Mouse (Mus musculus) liver, embryonic 14.5 days (tissue): ENCODE measurements around the gene 4931406P16Rik. TPM values are rescaled to one million over a fixed set of nuclear protein-coding genes. Genes with fewer than 3 reads are reported as not detected.
A peak's percentile ranks its signal among the peaks of the same experiment; 100 is the strongest.

Source experiments
- ATAC-seq: fragments of 200-750 bp; cut with Nextera tagmentation; 2 replicates; pipeline ENCODE4 v1.8.0; 2017; ENCODE audit warnings: moderate number of reproducible peaks, mild to moderate bottlenecking, moderate library complexity; ENCODE audit not compliant: insufficient read depth
- DNase-seq, 3 experiments: peaks; one replicate each; pipeline ENCODE4 v3.0.0-alpha.2; 2012 to 2013; ENCODE audit warnings: low read depth in 3 of 3, low spot score in 3 of 3
- H3K27ac ChIP-seq: fragments of 300-500 bp; sonication (generic); 2 replicates; pipeline ENCODE4 v1.5.1; 2014; ENCODE audit warnings: moderate library complexity, mild to moderate bottlenecking, control low read depth, inconsistent platforms
- H3K27me3 ChIP-seq: fragments of 300-500 bp; sonication (generic); 2 replicates; pipeline ENCODE4 v1.6.1; 2014; ENCODE audit warnings: mild to moderate bottlenecking, low read length, moderate library complexity; ENCODE audit not compliant: control insufficient read depth, insufficient read depth
- H3K36me3 ChIP-seq: fragments of 300-500 bp; sonication (generic); replicated peaks from 2 replicates; pipeline ENCODE4 v1.6.1; 2014; ENCODE audit warnings: low read depth; ENCODE audit not compliant: control insufficient read depth, insufficient read depth
- H3K4me1 ChIP-seq, 2 experiments: fragments of 200-500 bp in 1 of 2; fragments of 300-500 bp in 1 of 2; sonication (generic) in 1 of 2; replicated peaks; 2 replicates each; pipeline ENCODE4 v1.6.1; 2012 to 2014; ENCODE audit warnings: antibody characterized with exemption in 1 of 2, inconsistent platforms in 1 of 2, low read length in 1 of 2; ENCODE audit not compliant: control insufficient read depth in 2 of 2, insufficient read depth in 2 of 2
- H3K4me2 ChIP-seq: fragments of 300-500 bp; sonication (generic); 2 replicates; pipeline ENCODE4 v1.6.1; 2014; ENCODE audit warnings: low read depth, mild to moderate bottlenecking, control low read depth, moderate library complexity
- H3K4me3 ChIP-seq, 2 experiments: fragments of 200-500 bp in 1 of 2; fragments of 300-500 bp in 1 of 2; sonication (generic) in 1 of 2; 2 replicates each; pipeline ENCODE4 v1.5.1; 2012 to 2014; ENCODE audit warnings: low read depth in 2 of 2, low read length in 2 of 2, mild to moderate bottlenecking in 2 of 2, control low read depth in 1 of 2, inconsistent platforms in 1 of 2, moderate library complexity in 1 of 2; ENCODE audit not compliant: insufficient read depth in 1 of 2
- H3K9ac ChIP-seq: fragments of 300-500 bp; sonication (generic); replicated peaks from 2 replicates; pipeline ENCODE4 v1.6.1; 2014; ENCODE audit warnings: mild to moderate bottlenecking, control low read depth, moderate library complexity
- H3K9me3 ChIP-seq: fragments of 300-500 bp; sonication (generic); 2 replicates; pipeline ENCODE4 v1.6.1; 2016; ENCODE audit warnings: low read length, mixed read lengths; ENCODE audit not compliant: control insufficient read depth
- CTCF ChIP-seq: IDR thresholded peaks from 2 replicates; pipeline ENCODE4 v1.5.1; 2016; ENCODE audit warnings: antibody characterized with exemption, low read depth, control low read depth
- EP300 ChIP-seq: IDR thresholded peaks from 2 replicates; pipeline ENCODE4 v1.6.1; 2016; ENCODE audit warnings: antibody characterized with exemption, low read depth
- WGBS: fragments of 180-500 bp; shearing (Covaris S2); extraction: QIAGEN DNeasy Blood & Tissue Kit; methylation state at CpG from one replicate; pipeline ENCODE4 v1.1.7; 2014; ENCODE audit not compliant: insufficient replicate concordance; 5-methylcytosine and 5-hydroxymethylcytosine counted together
- polyA plus RNA-seq, 2 experiments: library from polyadenylated mRNA; depleted of rRNA in 1 of 2; stranded (reverse) in 1 of 2; unstranded in 1 of 2; fragments of >200 nt; fragmentation: Nextera tagmentation in 1 of 2; extraction: Ambion mirVana in 1 of 2; gene quantifications; 2 replicates each; pipeline versions ENCODE4 v1.2.1 to v1.2.3; 2012 to 2014

4931406P16Rik gene
- polyA plus RNA-seq, 2 experiments = 10.1 to 13.9 TPM

DNA sequence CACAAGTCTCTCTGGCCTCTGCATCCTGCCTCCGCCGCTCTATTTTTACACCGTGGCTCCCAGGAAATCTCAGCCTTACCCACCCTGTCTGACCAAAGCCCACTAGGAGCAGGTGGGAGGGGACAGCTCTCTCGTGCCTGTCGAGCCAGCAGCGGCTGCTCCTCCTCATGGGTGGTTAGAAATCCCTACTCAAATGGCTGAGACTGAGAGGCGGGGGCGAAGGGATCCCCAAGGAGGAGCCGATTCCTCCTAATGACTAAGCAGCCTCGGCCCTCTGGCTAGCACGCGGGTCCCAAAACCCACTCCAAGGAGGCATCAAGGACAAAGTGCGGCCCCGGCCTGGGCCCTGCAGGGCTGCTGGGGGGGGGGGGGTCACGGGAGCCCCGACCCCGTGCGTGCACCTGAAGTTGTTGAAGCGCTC, 83.7 kb downstream of the 4931406P16Rik start:
- TF ChIP-seq CTCF (no peak), EP300 (no peak)
- under 1% methylated on average over 19 of the region's 19 CpGs for WGBS
- H3K4me1 ChIP-seq = peaks cover 24 to 45% of the 10 kb centered on the region in 2 experiments
- H3K9me3 ChIP-seq = no peaks in the 10 kb centered on the region
- H3K9ac ChIP-seq = peak overlapping the region; percentile 74
- peak overlapping the region; percentile 71 for H3K4me3 ChIP-seq
- H3K36me3 ChIP-seq = peaks cover 10% of the 10 kb centered on the region
- peak; percentile 12; the same call in 1 of the 2 replicates for ATAC-seq
- H3K4me2 ChIP-seq = peak overlapping the region; percentile 87
- no peak for DNase-seq
- peak overlapping the region; percentile 7; the same call in 1 of the 2 replicates for H3K27ac ChIP-seq
- H3K27me3 ChIP-seq = no peaks in the 10 kb centered on the region

DNA sequence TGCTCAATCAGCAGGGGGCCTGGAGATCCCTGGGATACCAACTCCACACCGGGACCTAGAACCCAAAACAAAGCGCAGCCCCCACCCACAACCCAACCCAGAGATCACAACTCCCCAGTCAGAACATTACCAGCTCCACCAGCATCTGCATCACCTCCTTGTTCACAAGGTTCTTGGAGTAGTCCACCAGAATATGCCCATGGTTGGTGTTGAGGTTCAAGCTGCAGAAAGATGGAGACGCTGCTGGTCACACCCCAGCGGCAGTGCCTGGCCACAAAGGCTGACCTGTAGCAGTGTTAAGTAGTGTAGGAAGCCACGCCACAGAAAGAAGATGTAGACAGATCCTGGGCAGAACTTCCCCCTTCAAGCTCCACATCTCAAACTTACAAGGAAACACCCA, 84.2 kb downstream of the 4931406P16Rik start:
- H3K4me1 ChIP-seq = peaks cover 24 to 44% of the 10 kb centered on the region in 2 experiments

DNA sequence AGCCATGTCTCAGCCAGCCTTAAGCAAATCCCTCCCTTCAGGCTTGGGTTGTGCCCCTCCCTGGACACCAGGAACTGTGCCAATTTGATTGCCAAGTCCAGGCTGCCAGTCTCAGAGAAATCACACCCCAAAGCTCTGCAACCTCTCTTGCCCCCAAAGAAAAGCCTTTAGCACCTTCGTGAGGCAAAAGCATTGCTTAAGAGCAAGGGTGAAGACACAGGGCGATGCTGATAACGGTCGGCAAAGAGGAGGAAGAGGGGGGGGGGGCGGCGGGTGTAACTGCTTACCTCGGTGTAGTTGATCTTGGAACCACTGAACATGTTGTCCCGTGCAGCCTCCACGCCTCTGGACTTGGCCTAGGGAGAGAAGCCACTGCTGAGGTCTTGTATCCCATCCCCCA, 84.7 kb downstream of the 4931406P16Rik start:
- no peaks in the 10 kb centered on the region for H3K27me3 ChIP-seq
- H3K4me1 ChIP-seq = peaks cover 24 to 44% of the 10 kb centered on the region in 2 experiments
- no peak for ATAC-seq
- H3K4me2 ChIP-seq = peak overlapping the region; percentile 87
- DNase-seq = no peak
- TF ChIP-seq CTCF (no peak), EP300 (no peak)
- no peak overlapping the region for H3K27ac ChIP-seq
- peak overlapping the region; percentile 19 to 71; a peak in 3 of 4 replicates for H3K4me3 ChIP-seq
- H3K9ac ChIP-seq = no peak overlapping the region
- 14% methylated on average over 9 of the region's 9 CpGs for WGBS
- no peaks in the 10 kb centered on the region for H3K9me3 ChIP-seq
- H3K36me3 ChIP-seq = peaks cover 10% of the 10 kb centered on the region

More for the DNA sequence above, 84.2 kb downstream of the 4931406P16Rik start:
- peak overlapping the region; percentile 74 for H3K9ac ChIP-seq
- H3K36me3 ChIP-seq = peaks cover 10% of the 10 kb centered on the region
- no peaks in the 10 kb centered on the region for H3K9me3 ChIP-seq
- no peaks in the 10 kb centered on the region for H3K27me3 ChIP-seq
- peak overlapping the region; percentile 87 for H3K4me2 ChIP-seq
- DNase-seq (no peak), ATAC-seq (no peak)
- 16% methylated on average over 5 of the region's 5 CpGs for WGBS
- peak overlapping the region; percentile 71 for H3K4me3 ChIP-seq
- TF ChIP-seq EP300 = no peak
- no peak for TF ChIP-seq CTCF
- peak overlapping the region; percentile 2; the same call in 1 of the 2 replicates for H3K27ac ChIP-seq

DNA sequence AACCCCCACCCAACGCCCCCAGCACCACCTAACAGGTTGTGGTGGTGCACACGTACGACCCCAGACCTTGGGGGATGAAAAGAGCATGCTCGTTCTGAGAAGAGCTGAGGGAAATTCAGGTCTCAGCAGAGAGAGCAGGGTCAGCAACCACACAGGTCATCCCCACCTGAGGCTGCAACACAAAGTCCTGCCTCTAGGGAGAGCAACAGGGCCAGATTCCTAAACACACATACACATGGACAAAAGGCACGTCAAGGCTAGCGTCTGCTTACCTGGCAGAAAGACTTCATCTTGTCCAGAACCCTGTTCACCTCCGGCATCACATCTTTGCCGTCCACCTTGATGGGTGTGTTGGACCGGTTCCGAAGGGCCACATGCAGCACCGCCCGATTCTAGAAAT, 86.5 kb downstream of the 4931406P16Rik start:
- no peak for DNase-seq
- no peaks in the 10 kb centered on the region for H3K27me3 ChIP-seq
- WGBS = 76% methylated on average over 12 of the region's 12 CpGs
- H3K9ac ChIP-seq = no peak overlapping the region
- H3K9me3 ChIP-seq = no peaks in the 10 kb centered on the region
- H3K4me2 ChIP-seq = peak overlapping the region; percentile 24; the same call in 1 of the 2 replicates
- no peak overlapping the region for H3K27ac ChIP-seq
- ATAC-seq = no peak
- H3K36me3 ChIP-seq = peaks cover 19% of the 10 kb centered on the region
- no peak overlapping the region for H3K4me3 ChIP-seq
- peak; percentile 51 for TF ChIP-seq CTCF
- no peak for TF ChIP-seq EP300
- H3K4me1 ChIP-seq = peaks cover 12 to 30% of the 10 kb centered on the region in 2 experiments

DNA sequence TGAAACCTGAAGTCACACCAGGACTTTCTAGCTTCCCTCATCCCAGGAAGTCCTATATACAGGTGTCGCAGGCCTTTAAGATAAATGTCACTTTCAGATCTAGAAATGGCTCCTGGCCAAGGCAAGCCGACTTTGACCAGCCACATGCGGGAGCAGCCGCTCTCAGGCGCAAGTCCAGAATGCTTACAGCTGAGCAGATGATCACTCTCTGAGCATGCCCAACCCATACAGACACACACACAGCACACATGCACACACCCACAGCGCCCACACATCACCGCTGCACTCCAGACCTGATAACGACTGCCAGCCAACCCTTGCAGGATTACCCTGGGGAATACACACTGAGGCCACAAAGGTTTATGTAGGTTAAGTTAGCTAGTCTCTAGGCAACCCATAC, 87.3 kb downstream of the 4931406P16Rik start:
- H3K9ac ChIP-seq = no peak overlapping the region
- no peak overlapping the region for H3K4me3 ChIP-seq
- H3K27me3 ChIP-seq = no peaks in the 10 kb centered on the region
- no peak overlapping the region for H3K27ac ChIP-seq
- H3K9me3 ChIP-seq = no peaks in the 10 kb centered on the region
- no peak for ATAC-seq
- peaks cover 12 to 30% of the 10 kb centered on the region in 2 experiments for H3K4me1 ChIP-seq
- TF ChIP-seq CTCF (no peak), EP300 (no peak)
- WGBS = 55% methylated on average over 8 of the region's 8 CpGs
- H3K36me3 ChIP-seq = peaks cover 19% of the 10 kb centered on the region
- no peak for DNase-seq
- no peak overlapping the region; the same call in 1 of the 2 replicates for H3K4me2 ChIP-seq
